Mouse (Mus musculus) heart, postnatal 0 days (tissue): ENCODE measurements around the gene Fabp7. TPM values are rescaled to one million over a fixed set of nuclear protein-coding genes. Genes with fewer than 3 reads are reported as not detected.

Experiments used
- ATAC-seq: fragments of 200-750 bp; cut with Nextera tagmentation; 2 replicates; pipeline ENCODE4 v1.8.0; 2017; ENCODE audit warnings: low read depth, moderate number of reproducible peaks, moderate library complexity; ENCODE audit not compliant: insufficient read depth
- DNase-seq: peaks from one replicate; pipeline ENCODE4 v3.0.0-alpha.2; 2016; ENCODE audit warnings: low spot score
- H3K27ac ChIP-seq: fragments of 300-500 bp; sonication (generic); 2 replicates; pipeline ENCODE4 v1.5.1; 2014; ENCODE audit warnings: low read depth, mild to moderate bottlenecking
- H3K27me3 ChIP-seq: fragments of 300-500 bp; sonication (generic); 2 replicates; pipeline ENCODE4 v1.6.1; 2014; ENCODE audit warnings: low read length, mixed read lengths; ENCODE audit not compliant: control insufficient read depth, insufficient read depth
- H3K36me3 ChIP-seq: fragments of 300-500 bp; sonication (generic); replicated peaks from 2 replicates; pipeline ENCODE4 v1.6.1; 2014; ENCODE audit warnings: low read length, mixed read lengths; ENCODE audit not compliant: control insufficient read depth, insufficient read depth
- H3K4me1 ChIP-seq: fragments of 300-500 bp; sonication (generic); 2 replicates; pipeline ENCODE4 v1.6.1; 2014; ENCODE audit warnings: antibody characterized with exemption; ENCODE audit not compliant: control insufficient read depth, insufficient read depth
- H3K4me2 ChIP-seq: fragments of 300-500 bp; sonication (generic); 2 replicates; pipeline ENCODE4 v1.6.1; 2014; ENCODE audit warnings: low read depth, mild to moderate bottlenecking, low read length, moderate library complexity
- H3K4me3 ChIP-seq: fragments of 300-500 bp; sonication (generic); 2 replicates; pipeline ENCODE4 v1.5.1; 2014; ENCODE audit warnings: low read depth, low read length
- H3K9ac ChIP-seq: fragments of 300-500 bp; sonication (generic); replicated peaks from 2 replicates; pipeline ENCODE4 v1.6.1; 2014; ENCODE audit warnings: low read depth, low read length, mixed read lengths
- H3K9me3 ChIP-seq: fragments of 300-500 bp; sonication (generic); replicated peaks from 2 replicates; pipeline ENCODE4 v1.6.1; 2016; ENCODE audit warnings: low read length; ENCODE audit not compliant: control insufficient read depth
- CTCF ChIP-seq: IDR thresholded peaks from 2 replicates; pipeline ENCODE4 v1.5.1; 2016; ENCODE audit warnings: antibody characterized with exemption, control low read depth, low read depth
- EP300 ChIP-seq: IDR thresholded peaks from 2 replicates; pipeline ENCODE4 v1.6.1; 2016; ENCODE audit warnings: antibody characterized with exemption, low read depth
- WGBS: fragments of 180-500 bp; shearing (Covaris S2); extraction: QIAGEN DNeasy Blood & Tissue Kit; methylation state at CpG from one replicate; pipeline ENCODE4 v1.1.7; 2014; 5-methylcytosine and 5-hydroxymethylcytosine counted together
- polyA plus RNA-seq: library from polyadenylated mRNA; unstranded; fragments of >200 nt; fragmentation: Nextera tagmentation; extraction: Ambion mirVana; gene quantifications from 2 replicates; pipeline ENCODE4 v1.2.1, GENCODE M21; 2015
- total RNA-seq: library from RNA; depleted of rRNA; stranded (reverse); fragments of >200 nt; gene quantifications from 2 replicates; pipeline ENCODE4 v1.2.3, GENCODE M21; 2014; ENCODE audit warnings: low replicate concordance; rRNA removed

Gene Fabp7
- total RNA-seq (7.9 and 9.8 TPM in 2 replicates), polyA plus RNA-seq (7.3 and 11.3 TPM in 2 replicates)

GRCm38 (mm10) chr10:57784876-57785150 lies at the start of gene Fabp7:
Gene Fabp7, plus strand, starts transcription at chr10:57784881.
- no peak for ATAC-seq
- 27% methylated on average over 7 of the region's 7 CpGs for WGBS
- Histone ChIP-seq H3K9ac (no peak within 1 kb of the TSS), H3K9me3 (no peaks in the 10 kb centered on the region), H3K27me3 (no peaks in the 10 kb centered on the region), H3K36me3 (no peaks in the 10 kb centered on the region), H3K4me2 (peak within 1 kb of the TSS; percentile 21; the same call in 1 of the 2 replicates), H3K4me1 (no peaks in the 10 kb centered on the region), H3K4me3 (no peak within 1 kb of the TSS), H3K27ac (no peak within 1 kb of the TSS; the same call in 1 of the 2 replicates)
- peak; percentile 33 for DNase-seq
- TF ChIP-seq CTCF (no peak), EP300 (no peak)

DNA sequence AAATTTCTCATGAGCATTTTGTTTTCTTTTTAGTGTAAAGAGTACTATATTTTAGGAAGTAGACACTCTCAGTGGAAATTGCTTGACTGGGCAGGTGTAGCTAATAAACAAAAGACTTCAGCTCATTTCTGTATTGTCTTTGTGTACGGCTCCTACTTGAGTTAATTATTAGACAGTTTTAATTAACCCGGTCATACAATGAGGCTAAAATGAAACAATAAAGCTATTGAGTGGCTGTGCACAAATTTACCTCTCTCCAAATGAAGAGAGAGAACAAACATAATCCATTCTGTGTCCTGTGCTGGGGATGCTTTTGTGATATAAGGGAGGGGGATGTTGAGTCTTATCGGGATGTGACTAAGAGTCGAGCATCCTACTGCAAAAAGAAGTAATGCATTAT lies 43.9 kb upstream of the Fabp7 start:
- 70% methylated on average over 4 of the region's 4 CpGs for WGBS
- H3K4me2 ChIP-seq: no peak overlapping the region
- H3K4me1 ChIP-seq: no peaks in the 10 kb centered on the region
- no peak for ATAC-seq
- H3K36me3 ChIP-seq: no peaks in the 10 kb centered on the region
- TF ChIP-seq CTCF (no peak), EP300 (no peak)
- no peak overlapping the region for H3K27ac ChIP-seq
- H3K4me3 ChIP-seq: no peak overlapping the region
- H3K9me3 ChIP-seq: no peaks in the 10 kb centered on the region
- no peak overlapping the region for H3K9ac ChIP-seq
- no peaks in the 10 kb centered on the region for H3K27me3 ChIP-seq
- DNase-seq: no peak

DNA sequence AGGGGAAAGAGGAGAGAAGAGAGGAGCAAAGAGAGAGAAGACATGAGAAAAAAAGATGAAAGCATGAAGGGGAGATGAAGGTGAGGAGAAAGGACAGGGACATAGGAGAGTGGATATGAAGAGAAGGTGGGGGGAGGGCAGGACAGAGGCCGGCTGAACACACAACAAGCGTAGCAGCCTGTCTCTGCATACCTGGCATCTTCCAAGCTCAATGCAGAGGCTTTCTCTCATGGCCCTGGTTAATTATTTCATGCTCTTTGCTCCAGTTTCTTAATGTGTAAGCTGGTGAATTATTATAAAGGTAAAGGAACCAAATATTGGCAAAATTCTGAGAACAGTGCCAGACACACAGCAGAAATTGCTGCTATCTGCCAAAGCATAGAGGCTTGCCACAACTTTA lies 43.3 kb upstream of the Fabp7 start:
- 55% methylated on average over 2 of the region's 2 CpGs for WGBS

DNA sequence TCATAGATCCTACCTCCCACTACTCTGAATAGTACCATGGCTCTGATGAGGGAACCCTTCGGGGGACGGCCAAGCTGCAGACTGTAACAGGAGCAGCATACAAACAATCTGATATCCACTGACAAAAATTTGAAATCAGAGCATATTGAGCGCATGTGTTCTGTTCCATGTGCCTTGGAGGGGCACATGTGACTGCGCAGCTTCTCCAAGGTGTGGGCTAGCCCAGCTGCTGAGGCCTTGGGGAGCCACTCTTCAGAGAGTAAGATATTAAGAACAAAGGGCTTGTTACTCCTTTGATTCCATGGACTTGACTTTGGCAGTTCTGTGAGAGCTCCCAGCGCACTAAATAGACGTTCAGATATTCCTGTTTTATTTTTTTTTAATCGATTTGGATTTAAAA lies 41.6 kb upstream of the Fabp7 start:
- ATAC-seq: no peak
- Histone ChIP-seq H3K4me2 (no peak overlapping the region), H3K9me3 (no peaks in the 10 kb centered on the region), H3K36me3 (no peaks in the 10 kb centered on the region), H3K9ac (no peak overlapping the region), H3K27me3 (no peaks in the 10 kb centered on the region), H3K4me3 (no peak overlapping the region), H3K27ac (no peak overlapping the region), H3K4me1 (no peaks in the 10 kb centered on the region)
- no peak for DNase-seq
- WGBS: 69% methylated on average over 7 of the region's 7 CpGs
- no peak for TF ChIP-seq EP300

More for the DNA sequence above, 43.3 kb upstream of the Fabp7 start:
- H3K4me2 ChIP-seq: no peak overlapping the region
- no peaks in the 10 kb centered on the region for H3K4me1 ChIP-seq
- H3K27ac ChIP-seq: no peak overlapping the region
- no peak overlapping the region for H3K9ac ChIP-seq
- no peaks in the 10 kb centered on the region for H3K36me3 ChIP-seq
- no peaks in the 10 kb centered on the region for H3K27me3 ChIP-seq
- H3K9me3 ChIP-seq: no peaks in the 10 kb centered on the region
- DNase-seq (no peak), ATAC-seq (no peak)
- no peak overlapping the region for H3K4me3 ChIP-seq
- no peak for TF ChIP-seq CTCF
- no peak for TF ChIP-seq EP300

- no peak for ATAC-seq
- H3K4me1 ChIP-seq: no peaks in the 10 kb centered on the region
Measured at GRCm38 (mm10) chr10:57743606-57744016, 41.1 kb upstream of the Fabp7 start.

DNA sequence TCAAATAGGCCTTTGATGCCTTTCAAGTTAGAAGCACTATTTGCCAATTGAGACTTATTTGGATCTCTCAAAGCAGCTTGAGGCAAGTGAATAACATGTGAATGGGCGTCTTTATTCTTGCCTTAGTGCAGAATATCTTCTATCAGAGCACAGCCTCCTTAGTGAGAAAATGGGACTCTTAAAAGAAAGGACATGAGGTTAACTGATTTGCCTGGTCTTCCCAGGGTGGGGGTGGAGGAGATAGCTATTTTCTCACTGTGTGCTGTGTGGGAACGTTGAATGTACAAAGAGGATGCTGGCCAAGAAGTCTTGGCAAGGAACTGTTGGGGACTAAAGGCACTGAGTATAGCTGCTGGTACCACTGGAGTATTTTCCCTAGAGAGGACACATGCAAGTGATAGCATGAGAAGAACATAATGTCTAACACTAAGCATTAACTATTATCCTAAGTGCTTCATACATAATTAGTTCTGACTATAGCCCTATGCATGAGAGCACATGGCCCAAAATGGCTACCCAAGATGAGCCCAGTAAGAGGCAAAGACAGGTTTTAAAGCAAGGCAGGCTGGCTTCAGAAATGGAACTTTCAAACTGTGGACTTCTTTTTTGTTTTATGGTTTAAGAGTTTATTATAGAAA lies 40.4 kb upstream of the Fabp7 start:
- H3K36me3 ChIP-seq: no peaks in the 10 kb centered on the region
- 27% methylated on average over 2 of the region's 2 CpGs for WGBS
- TF ChIP-seq CTCF (no peak), EP300 (no peak)
- H3K9me3 ChIP-seq: no peaks in the 10 kb centered on the region
- H3K4me3 ChIP-seq: no peak overlapping the region
- ATAC-seq (no peak), DNase-seq (no peak)
- no peak overlapping the region for H3K27ac ChIP-seq
- H3K4me2 ChIP-seq: no peak overlapping the region
- no peak overlapping the region for H3K9ac ChIP-seq
- no peaks in the 10 kb centered on the region for H3K4me1 ChIP-seq
- H3K27me3 ChIP-seq: no peaks in the 10 kb centered on the region

More at GRCm38 (mm10) chr10:57743606-57744016, 41.1 kb upstream of the Fabp7 start:
- 4% methylated on average over 6 of the region's 6 CpGs for WGBS
- TF ChIP-seq EP300 (no peak), CTCF (peak; percentile 68)
- H3K9me3 ChIP-seq: no peaks in the 10 kb centered on the region
- no peaks in the 10 kb centered on the region for H3K36me3 ChIP-seq
- DNase-seq: peak; percentile 80
- H3K9ac ChIP-seq: no peak overlapping the region
- no peak overlapping the region for H3K27ac ChIP-seq
- no peaks in the 10 kb centered on the region for H3K27me3 ChIP-seq
- peak overlapping the region; percentile 56 for H3K4me2 ChIP-seq
- peak overlapping the region; percentile 45 for H3K4me3 ChIP-seq
